8 mouse cellular contexts compared by ENCODE assay signal in genomic region chr1:165718543-165719105, GRCm38 (mm10). TPM values are rescaled to one million over a fixed set of nuclear protein-coding genes. Genes with fewer than 3 reads are reported as not detected.
A peak's percentile ranks its signal among the peaks of the same experiment; 100 is the strongest.
DNase-seq lines count a peak whose midpoint lies in the region; ATAC-seq and TF ChIP-seq lines count a peak whose summit lies in the region.

No protein-coding gene starts in this region.

- peak overlapping the region; percentile 90 for H3K27ac ChIP-seq in kidney, adult 2 months (ENCODE audit: insufficient read depth, low read depth, low read length)
- peak overlapping the region; percentile 36 for H3K27ac ChIP-seq in embryonic facial prominence, embryonic 12.5 days
- H3K27ac ChIP-seq in intestine, postnatal 0 days (ENCODE audit: low read depth, low read length), result peak overlapping the region; percentile 84
- peak overlapping the region; percentile 38 for H3K27ac ChIP-seq in midbrain, postnatal 0 days (ENCODE audit: low read depth, low read length)

- no peak for ATAC-seq in embryonic facial prominence, embryonic 12.5 days (ENCODE audit: insufficient number of reproducible peaks, insufficient read depth, low FRiP score, low TSS enrichment)
- no peak for ATAC-seq in intestine, postnatal 0 days
- no peak for ATAC-seq in midbrain, postnatal 0 days (ENCODE audit: low FRiP score)

- no peak for TF ChIP-seq CTCF in kidney, adult 2 months (conservative IDR thresholded peaks at IDR 0.05; ENCODE audit: insufficient read depth, insufficient read length, low read depth, low read length)
- no peak for TF ChIP-seq CTCF in intestine, postnatal 0 days (IDR thresholded peaks at IDR 0.05; ENCODE audit: low read depth)
- TF ChIP-seq CTCF in midbrain, postnatal 0 days (IDR thresholded peaks at IDR 0.05), result no peak

- H3K36me3 ChIP-seq in kidney, adult 2 months (ENCODE audit: control insufficient read depth, insufficient read depth, low read length), result no peaks in the 10 kb centered on the region
- no peaks in the 10 kb centered on the region for H3K36me3 ChIP-seq in embryonic facial prominence, embryonic 12.5 days
- no peaks in the 10 kb centered on the region for H3K36me3 ChIP-seq in intestine, postnatal 0 days (ENCODE audit: control insufficient read depth, insufficient read depth)
- H3K36me3 ChIP-seq in midbrain, postnatal 0 days (ENCODE audit: insufficient read depth, low read length), result no peaks in the 10 kb centered on the region

- H3K4me2 ChIP-seq in embryonic facial prominence, embryonic 12.5 days (replicated peaks), result no peak overlapping the region
- peak overlapping the region; percentile 40 for H3K4me2 ChIP-seq in intestine, postnatal 0 days (replicated peaks; ENCODE audit: low read depth)
- H3K4me2 ChIP-seq in midbrain, postnatal 0 days (ENCODE audit: low read depth, low read length, poor library complexity, severe bottlenecking), result no peak overlapping the region

- no peaks in the 10 kb centered on the region for H3K27me3 ChIP-seq in kidney, adult 2 months (replicated peaks; ENCODE audit: control insufficient read depth, insufficient read depth, low read length)
- H3K27me3 ChIP-seq in embryonic facial prominence, embryonic 12.5 days, result no peaks in the 10 kb centered on the region
- no peaks in the 10 kb centered on the region for H3K27me3 ChIP-seq in intestine, postnatal 0 days (replicated peaks; ENCODE audit: control insufficient read depth, insufficient read depth, low read length)
- no peaks in the 10 kb centered on the region for H3K27me3 ChIP-seq in midbrain, postnatal 0 days (ENCODE audit: insufficient read depth, low read length)

- DNase-seq in kidney, adult 2 months, result peak; percentile 40
- DNase-seq in kidney, adult 11 months, result no peak
- no peak for DNase-seq in midbrain, postnatal 0 days (ENCODE audit: low spot score)
- no peak for DNase-seq in spleen, adult 18-20 months
- no peak for DNase-seq in urinary bladder, adult 2 months (ENCODE audit: low spot score)
- no peak for DNase-seq in adrenal gland, adult 8-10 months

- H3K9ac ChIP-seq in embryonic facial prominence, embryonic 12.5 days, result no peak overlapping the region
- no peak overlapping the region for H3K9ac ChIP-seq in intestine, postnatal 0 days (ENCODE audit: low read depth, low read length)
- no peak overlapping the region for H3K9ac ChIP-seq in midbrain, postnatal 0 days (replicated peaks; ENCODE audit: low read length, poor library complexity, severe bottlenecking)

- 26% methylated on average over 15 of the region's 15 CpGs for WGBS in kidney, adult 2 months
- WGBS in embryonic facial prominence, embryonic 12.5 days, result 71% methylated on average over 15 of the region's 15 CpGs
- 50% methylated on average over 15 of the region's 15 CpGs for WGBS in intestine, postnatal 0 days
- WGBS in midbrain, postnatal 0 days, result 70% methylated on average over 15 of the region's 15 CpGs

- no peak for TF ChIP-seq POLR2A in kidney, adult 2 months (IDR thresholded peaks at IDR 0.05; ENCODE audit: low read depth, low read length)

- H3K4me3 ChIP-seq in kidney, adult 2 months (ENCODE audit: insufficient read depth, low read depth, low read length), result no peak overlapping the region
- H3K4me3 ChIP-seq in embryonic facial prominence, embryonic 12.5 days, result no peak overlapping the region
- H3K4me3 ChIP-seq in intestine, postnatal 0 days (ENCODE audit: low read depth, low read length), result no peak overlapping the region
- H3K4me3 ChIP-seq in midbrain, postnatal 0 days (ENCODE audit: low read depth, low read length), result no peak overlapping the region

- peaks cover 5% of the 10 kb centered on the region; the same call in 1 of the 2 replicates for H3K4me1 ChIP-seq in kidney, adult 2 months (ENCODE audit: control insufficient read depth, insufficient read depth, low read length)
- H3K4me1 ChIP-seq in embryonic facial prominence, embryonic 12.5 days, result peaks cover 8% of the 10 kb centered on the region
- no peaks in the 10 kb centered on the region for H3K4me1 ChIP-seq in intestine, postnatal 0 days (replicated peaks; ENCODE audit: control insufficient read depth, insufficient read depth, low read length)
- H3K4me1 ChIP-seq in midbrain, postnatal 0 days (ENCODE audit: insufficient read depth, low read length), result no peaks in the 10 kb centered on the region

- no peaks in the 10 kb centered on the region for H3K9me3 ChIP-seq in embryonic facial prominence, embryonic 12.5 days
- H3K9me3 ChIP-seq in intestine, postnatal 0 days (ENCODE audit: control insufficient read depth), result no peaks in the 10 kb centered on the region
- H3K9me3 ChIP-seq in midbrain, postnatal 0 days (ENCODE audit: low read length), result no peaks in the 10 kb centered on the region

RNA-seq across cellular contexts. Expression of gene Rcsd1, which starts 9.1 kb away (rescaled TPM):
- polyA plus RNA-seq in kidney, adult 2 months (2012; rRNA removed), result 11.7 and 15.6 TPM in 2 replicates
- 17.7 and 19.6 TPM in 2 replicates for polyA plus RNA-seq in embryonic facial prominence, embryonic 12.5 days (2016; fragmentation: Nextera tagmentation; extraction: Ambion mirVana)
- polyA plus RNA-seq in intestine, postnatal 0 days (2015; fragmentation: Nextera tagmentation; extraction: Ambion mirVana), result 11.7 and 14.2 TPM in 2 replicates
- total RNA-seq in midbrain, postnatal 0 days (2014; rRNA removed), result 7.6 and 7.9 TPM in 2 replicates
- polyA plus RNA-seq in midbrain, postnatal 0 days (2015; fragmentation: Nextera tagmentation; extraction: Ambion mirVana), result 8.0 and 9.1 TPM in 2 replicates
- 13.2 and 16.6 TPM in 2 replicates for polyA plus RNA-seq in urinary bladder, adult 2 months (2012; rRNA removed)
- total RNA-seq in adrenal gland, adult 8-10 months (2022), result 10 to 100 TPM; 15.2 to 23.8 (median 18.2) TPM

RNA-seq across cellular contexts. Expression of gene Creg1, which starts 44.9 kb away (rescaled TPM):
- 86.9 and 89.7 TPM in 2 replicates for polyA plus RNA-seq in kidney, adult 2 months (2012; rRNA removed)
- polyA plus RNA-seq in embryonic facial prominence, embryonic 12.5 days (2016; fragmentation: Nextera tagmentation; extraction: Ambion mirVana), result 41.5 and 46.2 TPM in 2 replicates
- 195 and 201 TPM in 2 replicates for polyA plus RNA-seq in intestine, postnatal 0 days (2015; fragmentation: Nextera tagmentation; extraction: Ambion mirVana)
- 21.3 and 22.7 TPM in 2 replicates for total RNA-seq in midbrain, postnatal 0 days (2014; rRNA removed)
- polyA plus RNA-seq in midbrain, postnatal 0 days (2015; fragmentation: Nextera tagmentation; extraction: Ambion mirVana), result 47.0 and 49.1 TPM in 2 replicates
- 63.9 and 64.3 TPM in 2 replicates for polyA plus RNA-seq in urinary bladder, adult 2 months (2012; rRNA removed)
- total RNA-seq in adrenal gland, adult 8-10 months (2022), result 10 to 100 TPM; 46.5 to 65.7 (median 56.5) TPM

Comparison
In these comparisons a context has a peak if more than half of its experiments do, and no peak if none do; other contexts are left out.
1. H3K27ac ChIP-seq: peak in every context shown above with its lines; median percentile 90 in kidney, adult 2 months; 84 in intestine, postnatal 0 days; 38 in midbrain, postnatal 0 days; 36 in embryonic facial prominence, embryonic 12.5 days.